Mouse (Mus musculus) midbrain, embryonic 11.5 days (tissue): ENCODE measurements at regions not wholly inside any gene's neighbourhood (a gene's known extent, or its start where the extent isn't known, plus 50 kb on each side); places are given as distances from the start of the nearest gene placed in this dataset.

ENCODE experiments used
- ATAC-seq: fragments of 200-750 bp; cut with Nextera tagmentation; 2 replicates; pipeline ENCODE4 v1.8.0; 2017; ENCODE audit warnings: moderate TSS enrichment, moderate library complexity; ENCODE audit not compliant: low FRiP score
- DNase-seq: peaks from one replicate; pipeline ENCODE4 v3.0.0; 2015; ENCODE audit warnings: low spot score; ENCODE audit errors: missing footprints
- H3K27ac ChIP-seq: fragments of 300-500 bp; sonication (generic); 2 replicates; pipeline ENCODE4 v1.5.1; 2014; ENCODE audit warnings: low read depth, low read length
- H3K27me3 ChIP-seq: fragments of 300-500 bp; sonication (generic); 2 replicates; pipeline ENCODE4 v1.6.1; 2014; ENCODE audit warnings: mild to moderate bottlenecking, low read length, moderate library complexity, mixed read lengths; ENCODE audit not compliant: control insufficient read depth, insufficient read depth
- H3K36me3 ChIP-seq: fragments of 300-500 bp; sonication (generic); 2 replicates; pipeline ENCODE4 v1.6.1; 2014; ENCODE audit warnings: mild to moderate bottlenecking, low read length, moderate library complexity, mixed read lengths; ENCODE audit not compliant: control insufficient read depth, insufficient read depth
- H3K4me1 ChIP-seq: fragments of 300-500 bp; sonication (generic); 2 replicates; pipeline ENCODE4 v1.6.1; 2014; ENCODE audit warnings: low read length; ENCODE audit not compliant: control insufficient read depth, insufficient read depth
- H3K4me2 ChIP-seq: fragments of 300-500 bp; sonication (generic); 2 replicates; pipeline ENCODE4 v1.6.1; 2014; ENCODE audit warnings: mild to moderate bottlenecking, moderate library complexity
- H3K4me3 ChIP-seq: fragments of 300-500 bp; sonication (generic); 2 replicates; pipeline ENCODE4 v1.5.1; 2014; ENCODE audit warnings: low read depth, low read length
- H3K9ac ChIP-seq: fragments of 300-500 bp; sonication (generic); 2 replicates; pipeline ENCODE4 v1.6.1; 2014; ENCODE audit warnings: low read length
- H3K9me3 ChIP-seq: fragments of 300-500 bp; sonication (generic); 2 replicates; pipeline ENCODE4 v1.6.1; 2016; ENCODE audit warnings: low read length; ENCODE audit not compliant: control insufficient read depth
- WGBS: fragments of 180-500 bp; shearing (Covaris S2); extraction: QIAGEN DNeasy Blood & Tissue Kit; methylation state at CpG from one replicate; pipeline ENCODE4 v1.1.7; 2014; 5-methylcytosine and 5-hydroxymethylcytosine counted together

GRCm38 (mm10) chr7:82970599-82970998 is 103.5 kb downstream of the Mex3b start:
- Histone ChIP-seq H3K27ac (no peak overlapping the region), H3K4me3 (no peak overlapping the region), H3K4me1 (no peaks in the 10 kb centered on the region), H3K4me2 (no peak overlapping the region), H3K9me3 (no peaks in the 10 kb centered on the region), H3K27me3 (no peaks in the 10 kb centered on the region), H3K9ac (no peak overlapping the region), H3K36me3 (no peaks in the 10 kb centered on the region)
- WGBS = 76% methylated on average over 1 of the region's 1 CpGs
- DNase-seq (no peak), ATAC-seq (no peak)

- no peak for ATAC-seq
- Histone ChIP-seq H3K9ac (no peak overlapping the region), H3K4me2 (no peak overlapping the region), H3K36me3 (no peaks in the 10 kb centered on the region), H3K9me3 (no peaks in the 10 kb centered on the region), H3K4me3 (no peak overlapping the region), H3K27me3 (no peaks in the 10 kb centered on the region), H3K27ac (no peak overlapping the region), H3K4me1 (no peaks in the 10 kb centered on the region)
- 95% methylated on average over 5 of the region's 5 CpGs for WGBS
- no peak for DNase-seq
These were observed 104.1 kb downstream of the Mex3b start for GRCm38 (mm10) chr7:82971244-82971643.

GRCm38 (mm10) chr7:82972214-82973006 is 105.3 kb downstream of the Mex3b start:
- Histone ChIP-seq H3K9me3 (no peaks in the 10 kb centered on the region), H3K9ac (no peak overlapping the region), H3K4me2 (no peak overlapping the region), H3K36me3 (no peaks in the 10 kb centered on the region), H3K4me3 (no peak overlapping the region), H3K4me1 (no peaks in the 10 kb centered on the region), H3K27me3 (no peaks in the 10 kb centered on the region), H3K27ac (no peak overlapping the region)
- no peak for DNase-seq
- ATAC-seq = no peak
- WGBS = 79% methylated on average over 12 of the region's 12 CpGs

- DNase-seq = no peak
- Histone ChIP-seq H3K27me3 (no peaks in the 10 kb centered on the region), H3K9me3 (no peaks in the 10 kb centered on the region), H3K36me3 (no peaks in the 10 kb centered on the region), H3K9ac (no peak overlapping the region), H3K27ac (no peak overlapping the region), H3K4me1 (no peaks in the 10 kb centered on the region), H3K4me3 (no peak overlapping the region), H3K4me2 (no peak overlapping the region)
- no peak for ATAC-seq
These were observed 123.6 kb downstream of the Mex3b start for GRCm38 (mm10) chr7:82990708-82991107.

DNA sequence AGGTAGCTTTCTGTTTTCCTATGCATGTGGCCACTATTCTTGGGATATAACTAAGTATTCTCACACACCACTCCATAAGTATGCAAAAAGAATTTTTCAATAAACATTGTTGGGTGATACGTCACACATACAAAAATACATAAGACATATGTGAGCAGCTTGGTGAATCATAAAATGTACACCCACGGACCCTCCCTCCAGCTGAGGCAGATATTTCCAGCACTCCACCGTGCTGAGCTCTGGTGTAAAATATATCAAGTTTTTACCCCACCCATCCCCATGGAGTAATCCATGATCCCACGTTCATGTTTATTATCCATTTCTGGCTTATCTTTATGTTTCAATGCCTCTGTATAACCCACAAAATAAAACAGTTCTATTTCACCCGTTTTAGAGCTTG is 126.0 kb downstream of the Mex3b start:
- DNase-seq = no peak
- H3K4me2 ChIP-seq = no peak overlapping the region
- no peaks in the 10 kb centered on the region for H3K4me1 ChIP-seq
- H3K4me3 ChIP-seq = no peak overlapping the region
- 88% methylated on average over 5 of the region's 5 CpGs for WGBS
- no peak overlapping the region for H3K9ac ChIP-seq
- no peak overlapping the region for H3K27ac ChIP-seq
- no peaks in the 10 kb centered on the region for H3K9me3 ChIP-seq
- no peaks in the 10 kb centered on the region for H3K27me3 ChIP-seq
- H3K36me3 ChIP-seq = no peaks in the 10 kb centered on the region
- no peak for ATAC-seq

DNA sequence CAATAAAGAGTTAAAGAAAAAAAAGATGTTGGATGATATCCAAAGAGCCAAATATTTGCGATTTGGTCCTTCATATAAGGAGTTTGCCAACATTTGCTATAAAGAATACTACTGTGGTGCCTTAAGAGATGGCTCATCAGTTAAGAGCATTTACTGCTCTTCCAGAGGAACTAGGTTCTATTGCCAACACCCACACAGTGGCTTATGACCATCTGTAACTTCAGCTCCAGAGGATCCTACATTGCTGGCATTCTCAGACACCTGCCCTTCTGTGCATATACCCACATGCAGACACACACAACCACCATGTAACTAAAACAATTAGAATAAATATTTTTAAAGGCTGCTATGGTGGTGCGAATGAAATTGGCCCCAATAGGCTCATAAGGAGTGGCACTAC is 131.7 kb downstream of the Mex3b start:
- Histone ChIP-seq H3K9me3 (no peaks in the 10 kb centered on the region), H3K4me2 (no peak overlapping the region), H3K9ac (no peak overlapping the region), H3K27ac (no peak overlapping the region), H3K36me3 (no peaks in the 10 kb centered on the region), H3K4me3 (no peak overlapping the region), H3K27me3 (no peaks in the 10 kb centered on the region), H3K4me1 (no peaks in the 10 kb centered on the region)
- DNase-seq (no peak), ATAC-seq (no peak)
- WGBS = 86% methylated on average over 2 of the region's 2 CpGs

DNA sequence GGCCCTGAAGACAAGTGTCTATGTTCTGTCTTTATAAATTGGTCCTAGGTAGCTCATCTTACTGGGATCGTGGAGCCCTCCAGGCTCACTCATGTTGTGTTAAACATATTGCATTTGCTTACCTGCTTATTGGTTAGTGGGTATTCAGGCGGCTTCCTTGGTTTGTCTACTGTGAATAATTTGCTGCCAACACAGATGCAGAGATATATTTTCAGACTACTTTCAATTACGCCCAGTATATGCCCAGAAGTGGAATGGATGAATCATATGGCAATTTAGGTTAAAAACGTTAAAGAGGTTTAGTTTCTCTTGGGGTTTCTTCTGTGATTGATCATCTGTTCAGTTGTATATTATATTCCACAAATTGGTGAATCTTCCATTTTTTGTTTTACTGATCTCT is 140.4 kb downstream of the Mex3b start:
- WGBS = 87% methylated on average over 4 of the region's 4 CpGs
- DNase-seq (no peak), ATAC-seq (no peak)
- H3K9me3 ChIP-seq = no peaks in the 10 kb centered on the region
- no peak overlapping the region for H3K9ac ChIP-seq
- no peak overlapping the region for H3K27ac ChIP-seq
- H3K36me3 ChIP-seq = no peaks in the 10 kb centered on the region
- H3K4me1 ChIP-seq = no peaks in the 10 kb centered on the region
- no peaks in the 10 kb centered on the region for H3K27me3 ChIP-seq
- no peak overlapping the region for H3K4me2 ChIP-seq
- H3K4me3 ChIP-seq = no peak overlapping the region

DNA sequence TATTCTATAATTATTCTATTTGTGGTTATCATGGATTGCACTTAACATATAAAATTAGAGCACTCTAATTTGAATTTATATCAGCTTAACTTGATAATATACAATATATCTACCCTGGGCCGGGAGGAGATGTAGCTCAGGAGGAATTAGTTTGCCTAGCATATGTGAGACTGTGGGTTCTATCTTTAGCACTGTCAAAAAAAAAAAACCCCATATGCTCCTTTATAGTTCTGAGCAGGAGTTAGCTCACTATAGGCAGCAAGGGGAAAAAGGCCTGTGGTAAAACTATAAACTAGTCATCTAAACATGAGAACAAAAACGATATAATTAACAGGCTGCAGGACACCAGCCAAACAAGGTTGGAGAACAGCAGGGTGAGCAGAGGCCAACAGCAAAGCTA is 145.0 kb downstream of the Mex3b start:
- Histone ChIP-seq H3K4me1 (peaks cover 11% of the 10 kb centered on the region), H3K4me2 (no peak overlapping the region), H3K36me3 (no peaks in the 10 kb centered on the region), H3K9me3 (no peaks in the 10 kb centered on the region), H3K27me3 (no peaks in the 10 kb centered on the region), H3K4me3 (no peak overlapping the region), H3K27ac (no peak overlapping the region), H3K9ac (no peak overlapping the region)
- 88% methylated on average over 2 of the region's 2 CpGs for WGBS
- ATAC-seq (no peak), DNase-seq (no peak)

DNA sequence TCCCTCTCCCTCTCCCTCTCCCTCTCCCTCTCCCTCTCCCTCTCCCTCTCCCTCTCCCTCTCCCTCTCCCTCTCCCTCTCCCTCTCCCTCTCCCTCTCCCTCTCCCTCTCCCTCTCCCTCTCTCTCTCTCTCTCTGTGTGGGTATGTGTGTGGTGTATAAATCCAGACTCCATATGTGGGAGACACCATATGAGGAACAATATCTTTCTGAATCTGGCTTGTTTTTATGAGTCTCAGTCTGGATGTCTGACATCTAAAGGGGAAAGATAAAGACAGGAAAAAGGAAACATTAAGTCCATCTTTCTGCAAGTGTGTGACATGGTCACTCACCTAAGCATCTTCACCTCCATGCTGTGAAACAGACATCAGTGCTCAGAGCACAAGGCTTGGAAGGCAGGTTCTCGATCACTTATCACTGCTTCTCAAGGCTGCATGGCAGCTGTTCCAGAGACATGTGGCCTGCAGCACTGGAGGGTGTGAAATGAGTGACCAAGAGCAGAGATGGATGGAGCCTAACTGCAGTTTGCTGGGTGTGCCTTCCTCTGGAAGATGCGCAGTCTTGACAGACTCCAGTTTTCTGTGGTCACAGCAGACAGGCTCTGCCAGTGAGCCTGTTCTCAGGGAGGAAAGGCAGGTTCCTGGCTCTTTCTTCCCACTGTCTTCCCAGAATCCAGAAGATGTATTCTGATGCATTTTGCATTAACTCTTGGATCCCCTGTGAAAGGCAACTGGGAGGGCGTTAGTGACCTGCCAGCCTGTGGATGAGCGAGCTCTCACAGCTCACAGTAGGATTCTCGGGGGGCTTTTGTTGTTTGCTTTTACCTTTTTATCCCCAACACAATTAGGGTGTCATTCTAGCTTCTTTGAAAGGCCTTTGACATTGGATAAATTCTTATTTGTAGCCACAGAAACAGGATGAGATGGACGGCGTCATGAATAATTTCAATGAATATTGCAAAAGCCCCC is 147.9 kb downstream of the Mex3b start:
- Histone ChIP-seq H3K4me1 (peaks cover 11% of the 10 kb centered on the region), H3K27me3 (no peaks in the 10 kb centered on the region), H3K4me3 (no peak overlapping the region), H3K4me2 (peak overlapping the region; percentile 2; the same call in 1 of the 2 replicates), H3K9me3 (no peaks in the 10 kb centered on the region), H3K9ac (peak overlapping the region; percentile 1; the same call in 1 of the 2 replicates), H3K27ac (peak overlapping the region; percentile 69), H3K36me3 (no peaks in the 10 kb centered on the region)
- 20% methylated on average over 7 of the region's 7 CpGs for WGBS
- peak; percentile 92 for DNase-seq
- ATAC-seq = peak; percentile 77
